ENCODE assay signal across 14 mouse cellular contexts in genomic region chr11:11952569-11952968, GRCm38 (mm10). TPM values are rescaled to one million over a fixed set of nuclear protein-coding genes. Genes with fewer than 3 reads are reported as not detected.
DNase-seq lines count a peak whose midpoint lies in the region; ATAC-seq and TF ChIP-seq lines count a peak whose summit lies in the region.
"Had no signal": no experiment of that assay in that cellular context is flagged by ENCODE, and none has a peak within 500 bp of the region (broad histone marks: within the 10 kb centered on the region; RNA-seq: fewer than 3 reads in every experiment).

No protein-coding gene starts in this region.

- H3K4me2 ChIP-seq in heart, embryonic 15.5 days: no peak overlapping the region
- no peak overlapping the region for H3K4me2 ChIP-seq in CH12.LX (ENCODE audit: insufficient read depth, low read depth, poor library complexity, severe bottlenecking)
- H3K4me2 ChIP-seq in liver, embryonic 12.5 days: no peak overlapping the region
- no peak overlapping the region for H3K4me2 ChIP-seq in midbrain, embryonic 16.5 days (ENCODE audit: low read length)
- H3K4me2 ChIP-seq: hindbrain, embryonic 13.5 days had no signal

- H3K9ac ChIP-seq in heart, embryonic 15.5 days: no peak overlapping the region
- H3K9ac ChIP-seq in CH12.LX (ENCODE audit: insufficient read depth, low read depth): peak overlapping the region; percentile 2; the same call in 1 of the 2 replicates
- H3K9ac ChIP-seq in liver, embryonic 12.5 days: no peak overlapping the region
- H3K9ac ChIP-seq in midbrain, embryonic 16.5 days (ENCODE audit: low read depth, low read length): no peak overlapping the region
- H3K9ac ChIP-seq: hindbrain, embryonic 13.5 days had no signal

- dilution Hi-C loops in CH12.LX (cut with MboI; ENCODE audit: extremely low pct_ligation_motif_present, extremely low pct_unique_long_range_greater_than_20kb, low sequenced_read_pairs): loop anchor here (25.0 kb wide), 1 partner anchor 140 kb away; the partner anchor contains the start of gene Fignl1

- TF ChIP-seq CTCF in CH12.LX (conservative IDR thresholded peaks at IDR 0.05 in 1 of 2, IDR thresholded peaks at IDR 0.05 in 1 of 2; ENCODE audit: low read depth in 2 of 2, low read length in 2 of 2): no peak
- no peak for TF ChIP-seq CTCF in embryonic fibroblast, embryonic 13.5 days (IDR thresholded peaks at IDR 0.05; ENCODE audit: borderline replicate concordance, insufficient read depth, low read length)

- H3K4me1 ChIP-seq in heart, embryonic 15.5 days (replicated peaks): peaks cover 62% of the 10 kb centered on the region
- H3K4me1 ChIP-seq in CH12.LX (ENCODE audit: control insufficient read depth in 1 of 2, insufficient read depth in 2 of 2): peaks cover 50 to 91% of the 10 kb centered on the region in 2 experiments
- H3K4me1 ChIP-seq in embryonic fibroblast, embryonic 13.5 days (ENCODE audit: control insufficient read depth, insufficient read depth, low read length): peaks cover 29% of the 10 kb centered on the region
- peaks cover 32% of the 10 kb centered on the region for H3K4me1 ChIP-seq in liver, embryonic 12.5 days
- no peaks in the 10 kb centered on the region; the same call in 1 of the 2 replicates for H3K4me1 ChIP-seq in midbrain, embryonic 16.5 days (ENCODE audit: control insufficient read depth, insufficient read depth, low read length)

- H3K27ac ChIP-seq in heart, embryonic 15.5 days: peak overlapping the region; percentile 97
- peak overlapping the region; percentile 43 for H3K27ac ChIP-seq in CH12.LX (ENCODE audit: insufficient read depth, low read depth)
- H3K27ac ChIP-seq in embryonic fibroblast, embryonic 13.5 days (ENCODE audit: insufficient read depth, low read length): peak overlapping the region; percentile 98
- H3K27ac ChIP-seq in liver, embryonic 12.5 days: no peak overlapping the region
- no peak overlapping the region for H3K27ac ChIP-seq in midbrain, embryonic 16.5 days (ENCODE audit: low read length)
- H3K27ac ChIP-seq: hindbrain, embryonic 13.5 days had no signal

- no peak overlapping the region for H3K4me3 ChIP-seq in heart, embryonic 15.5 days
- H3K4me3 ChIP-seq in CH12.LX (replicated peaks in 1 of 3; ENCODE audit: low read depth in 2 of 3, low read length in 2 of 3, poor library complexity in 1 of 3): no peak overlapping the region
- H3K4me3 ChIP-seq in embryonic fibroblast, embryonic 13.5 days (ENCODE audit: insufficient read depth, low read length): no peak overlapping the region
- H3K4me3 ChIP-seq in liver, embryonic 12.5 days: no peak overlapping the region
- H3K4me3 ChIP-seq in midbrain, embryonic 16.5 days (ENCODE audit: low read depth, low read length): no peak overlapping the region
- H3K4me3 ChIP-seq: hindbrain, embryonic 13.5 days had no signal

- TF ChIP-seq EP300 in CH12.LX (IDR thresholded peaks at IDR 0.05; ENCODE audit: low read length): no peak

- H3K9me3 ChIP-seq in heart, embryonic 15.5 days (replicated peaks): no peaks in the 10 kb centered on the region
- H3K9me3 ChIP-seq in CH12.LX (replicated peaks; ENCODE audit: low read length): no peaks in the 10 kb centered on the region
- H3K9me3 ChIP-seq in liver, embryonic 12.5 days (replicated peaks): no peaks in the 10 kb centered on the region
- H3K9me3 ChIP-seq in midbrain, embryonic 16.5 days (replicated peaks; ENCODE audit: control insufficient read depth, low read length, poor library complexity, severe bottlenecking): no peaks in the 10 kb centered on the region
- H3K9me3 ChIP-seq: hindbrain, embryonic 13.5 days had no signal

- no peaks in the 10 kb centered on the region for H3K27me3 ChIP-seq in heart, embryonic 15.5 days
- no peaks in the 10 kb centered on the region for H3K27me3 ChIP-seq in CH12.LX (replicated peaks)
- no peaks in the 10 kb centered on the region for H3K27me3 ChIP-seq in liver, embryonic 12.5 days (replicated peaks)
- no peaks in the 10 kb centered on the region for H3K27me3 ChIP-seq in midbrain, embryonic 16.5 days (ENCODE audit: control insufficient read depth, insufficient read depth, low read depth, low read length)
- H3K27me3 ChIP-seq: hindbrain, embryonic 13.5 days had no signal

- no peaks in the 10 kb centered on the region; the same call in 1 of the 2 replicates for H3K79me2 ChIP-seq in CH12.LX (replicated peaks; ENCODE audit: control insufficient read depth, extremely low read depth, insufficient read depth, poor library complexity, severe bottlenecking)

- TF ChIP-seq RAD21 in CH12.LX (IDR thresholded peaks at IDR 0.05; ENCODE audit: low read depth, low read length): no peak

- ATAC-seq in heart, embryonic 15.5 days (replicated peaks; ENCODE audit: insufficient number of reproducible peaks, insufficient read depth, low FRiP score, low read depth): no peak
- ATAC-seq in liver, embryonic 12.5 days: peak; percentile 77
- ATAC-seq in midbrain, embryonic 16.5 days: no peak

- WGBS in heart, embryonic 15.5 days: 59% methylated on average over 1 of the region's 1 CpGs
- 62% methylated on average over 1 of the region's 1 CpGs for WGBS in liver, embryonic 12.5 days (ENCODE audit: insufficient replicate concordance)
- 95% methylated on average over 1 of the region's 1 CpGs for WGBS in midbrain, embryonic 16.5 days

- DNase-seq in heart, adult 8-10 months (ENCODE audit: low spot score): no peak
- DNase-seq in CH12.LX (ENCODE audit: extremely low read depth): no peak
- DNase-seq in ovary, postnatal 10 days (ENCODE audit: low spot score): no peak
- DNase-seq in spleen, postnatal 10 days (ENCODE audit: low spot score in 2 of 2): no peak
- DNase-seq: adrenal gland, postnatal 14 days; embryo, embryonic 11 days; kidney, postnatal 14 days; spleen, adult 18-20 months; thymus, postnatal 14 days had no signal

- TF ChIP-seq POLR2A in CH12.LX (IDR thresholded peaks at IDR 0.05; ENCODE audit: low read depth, low read length): no peak
- no peak for TF ChIP-seq POLR2A in embryonic fibroblast, embryonic 13.5 days (IDR thresholded peaks at IDR 0.05; ENCODE audit: low read depth, low read length)

- peaks cover 9% of the 10 kb centered on the region; the same call in 1 of the 2 replicates for H3K36me3 ChIP-seq in heart, embryonic 15.5 days
- peaks cover 5 to 40% of the 10 kb centered on the region in 2 experiments for H3K36me3 ChIP-seq in CH12.LX (replicated peaks in 1 of 2; ENCODE audit: control insufficient read depth in 1 of 2, insufficient read depth in 1 of 2, low read length in 1 of 2)
- H3K36me3 ChIP-seq in liver, embryonic 12.5 days: peaks cover 44% of the 10 kb centered on the region
- H3K36me3 ChIP-seq in midbrain, embryonic 16.5 days (ENCODE audit: control insufficient read depth, insufficient read depth, low read length): no peaks in the 10 kb centered on the region

- in situ Hi-C loops in CH12.LX (cut with MboI; ENCODE audit: low pct_ligation_motif_present, low pct_unique_long_range_greater_than_20kb, low sequenced_read_pairs): loop anchor here (25.0 kb wide), 1 partner anchor 265 kb away; the partner anchor contains the start of gene Ikzf1

TF ChIP-seq in CH12.LX, 34 proteins besides CTCF, POLR2A, EP300 and RAD21:
- TF ChIP-seq KAT2A (IDR thresholded peaks at IDR 0.05; ENCODE audit: insufficient replicate concordance, low read length) (no peak), SMC3 (IDR thresholded peaks at IDR 0.05; ENCODE audit: low read depth, low read length) (no peak), JUN (IDR thresholded peaks at IDR 0.05; ENCODE audit: insufficient read depth, low read depth, low read length) (no peak), GABPA (IDR thresholded peaks at IDR 0.05; ENCODE audit: insufficient replicate concordance, low read depth, low read length) (no peak), SIN3A (IDR thresholded peaks at IDR 0.05; ENCODE audit: low read length) (no peak), JUND (conservative IDR thresholded peaks at IDR 0.05; ENCODE audit: low read depth, low read length) (no peak), TBP (conservative IDR thresholded peaks at IDR 0.05; ENCODE audit: low read depth, low read length) (no peak), UBTF (IDR thresholded peaks at IDR 0.05; ENCODE audit: low read depth, low read length) (no peak), MAX (IDR thresholded peaks at IDR 0.05; ENCODE audit: low read length) (no peak), ZNF384 (IDR thresholded peaks at IDR 0.05; ENCODE audit: low read depth, low read length) (no peak), ETS1 (conservative IDR thresholded peaks at IDR 0.05; ENCODE audit: low read depth, low read length) (no peak), ZKSCAN1 (IDR thresholded peaks at IDR 0.05; ENCODE audit: borderline replicate concordance, low read depth, low read length) (no peak), ZMIZ1 (IDR thresholded peaks at IDR 0.05; ENCODE audit: low read depth, low read length) (no peak), ZC3H11A (IDR thresholded peaks at IDR 0.05; ENCODE audit: low read depth, low read length) (no peak), TCF12 (IDR thresholded peaks at IDR 0.05; ENCODE audit: low read depth, low read length) (no peak), USF2 (conservative IDR thresholded peaks at IDR 0.05; ENCODE audit: low read depth, low read length) (no peak), CHD2 (IDR thresholded peaks at IDR 0.05; ENCODE audit: low read length) (no peak), HCFC1 (IDR thresholded peaks at IDR 0.05; ENCODE audit: low read depth, low read length) (no peak), MYC (IDR thresholded peaks at IDR 0.05; ENCODE audit: low read depth, low read length) (no peak)

RNA-seq across cellular contexts. Expression of gene Ddc, which starts 54.6 kb away (rescaled TPM):
- 92.1 and 115 TPM in 2 replicates for polyA plus RNA-seq in heart, embryonic 15.5 days (2015; fragmentation: Nextera tagmentation; extraction: Ambion mirVana)
- total RNA-seq in heart, adult 8-10 months (2022): 1 to 10 TPM in 2 of 4 experiments, under 1 TPM in 2; 0.66 to 1.2 (median 0.93) TPM
- total RNA-seq in CH12.LX (2012; rRNA removed) (not detected in 2 replicates), CH12.LX (2014; rRNA removed) (0.17 and 0.19 TPM in 2 replicates)
- polyA plus RNA-seq in CH12.LX (2012; ENCODE audit: insufficient read length, low read depth): 0.12 and 0.33 TPM in 2 replicates
- 1.6 TPM in 2 replicates for polyA plus RNA-seq in embryonic fibroblast, embryonic 13.5 days (2011; ENCODE audit: insufficient read length, low read depth, missing spikeins)
- polyA plus RNA-seq in liver, embryonic 12.5 days (2016; fragmentation: Nextera tagmentation; extraction: Ambion mirVana): 9.3 and 10.4 TPM in 2 replicates
- 18.4 and 21.7 TPM in 2 replicates for polyA plus RNA-seq in midbrain, embryonic 16.5 days (2015; fragmentation: Nextera tagmentation; extraction: Ambion mirVana)

Comparison
In these comparisons a context has a peak if more than half of its experiments do, and no peak if none do; other contexts are left out.
1. H3K27ac ChIP-seq: peak in heart, embryonic 15.5 days (single experiment), CH12.LX (single experiment) and embryonic fibroblast, embryonic 13.5 days (single experiment); none in liver, embryonic 12.5 days (single experiment) and midbrain, embryonic 16.5 days (single experiment).